Mouse (Mus musculus): ENCODE results near the gene Ube2e3. TPM values are rescaled to one million over a fixed set of nuclear protein-coding genes. Genes with fewer than 3 reads are reported as not detected.

Gene Ube2e3
- 100 to 1,000 TPM; 106 to 121 TPM for total RNA-seq (2021)

- intact Hi-C loops (cut with DNase I), result loop anchor here (2.0 kb wide), 2 partner anchors 267 to 589 kb away; partner anchors contain the start of genes Cerkl and Neurod1
- DNase-seq (ENCODE audit: low spot score in 2 of 2), result no peak
Measured at GRCm38 (mm10) chr2:78867726-78868510, at the start of gene Ube2e3. TSS of gene Ube2e3 (plus strand) at chr2:78868124.

GRCm38 (mm10) chr2:78829887-78830286 is 38.0 kb upstream of the Ube2e3 start:
- intact Hi-C loops (cut with DNase I), result no loop called here
- DNase-seq (ENCODE audit: low spot score in 2 of 2), result no peak

- DNase-seq (ENCODE audit: low spot score in 2 of 2), result peak in 1 of 2 experiments; percentile 2
- intact Hi-C loops (cut with DNase I), result no loop called here
Measured at GRCm38 (mm10) chr2:78841494-78842224, 26.3 kb upstream of the Ube2e3 start.

GRCm38 (mm10) chr2:78844365-78844764 is 23.6 kb upstream of the Ube2e3 start:
- no peak for DNase-seq (ENCODE audit: low spot score in 2 of 2)
- intact Hi-C loops (cut with DNase I), result no loop called here

GRCm38 (mm10) chr2:78845274-78845673 is 22.6 kb upstream of the Ube2e3 start:
- no peak for DNase-seq (ENCODE audit: low spot score in 2 of 2)
- intact Hi-C loops (cut with DNase I), result no loop called here

- intact Hi-C loops (cut with DNase I), result no loop called here
- no peak for DNase-seq (ENCODE audit: low spot score in 2 of 2)
Measured at GRCm38 (mm10) chr2:78845717-78846116, 22.2 kb upstream of the Ube2e3 start.

- intact Hi-C loops (cut with DNase I), result no loop called here
Measured at GRCm38 (mm10) chr2:78854315-78854714, 13.6 kb upstream of the Ube2e3 start.

GRCm38 (mm10) chr2:78858628-78859027 is 9.3 kb upstream of the Ube2e3 start:
- intact Hi-C loops (cut with DNase I), result no loop called here
- DNase-seq (ENCODE audit: low spot score in 2 of 2), result no peak

More at GRCm38 (mm10) chr2:78854315-78854714, 13.6 kb upstream of the Ube2e3 start:
- no peak for DNase-seq (ENCODE audit: low spot score in 2 of 2)

GRCm38 (mm10) chr2:78859266-78860087 is 8.4 kb upstream of the Ube2e3 start:
- no peak for DNase-seq (ENCODE audit: low spot score in 2 of 2)
- intact Hi-C loops (cut with DNase I), result no loop called here

GRCm38 (mm10) chr2:78860088-78860372 is 7.9 kb upstream of the Ube2e3 start:
- intact Hi-C loops (cut with DNase I), result no loop called here
- no peak for DNase-seq (ENCODE audit: low spot score in 2 of 2)

GRCm38 (mm10) chr2:78864116-78864515 is 3.8 kb upstream of the Ube2e3 start:
- intact Hi-C loops (cut with DNase I), result no loop called here
- DNase-seq (ENCODE audit: low spot score in 2 of 2), result no peak

- no peak for DNase-seq (ENCODE audit: low spot score in 2 of 2)
- intact Hi-C loops (cut with DNase I), result no loop called here
Measured at GRCm38 (mm10) chr2:78864866-78865265, 3.1 kb upstream of the Ube2e3 start.

GRCm38 (mm10) chr2:78868511-78868854 is 559 bp downstream of the Ube2e3 start:
- intact Hi-C loops (cut with DNase I), result loop anchor here (2.0 kb wide), 2 partner anchors 268 to 588 kb away; partner anchors contain the start of genes Cerkl and Neurod1
- peak; percentile 38 to 60 for DNase-seq (ENCODE audit: low spot score in 2 of 2)

- peak; percentile 76 to 85 for DNase-seq (ENCODE audit: low spot score in 2 of 2)
Measured at GRCm38 (mm10) chr2:78868951-78869720, 1.2 kb downstream of the Ube2e3 start.

GRCm38 (mm10) chr2:78869721-78870442 is 2.0 kb downstream of the Ube2e3 start:
- intact Hi-C loops (cut with DNase I), result loop anchor here (1.0 to 10.0 kb wide), 5 partner anchors 57 to 821 kb away; partner anchors contain the start of genes Cerkl, Itprid2 and Neurod1
- peak; percentile 17 to 31 for DNase-seq (ENCODE audit: low spot score in 2 of 2)

More at GRCm38 (mm10) chr2:78868951-78869720, 1.2 kb downstream of the Ube2e3 start:
- intact Hi-C loops (cut with DNase I), result loop anchor here (1.0 to 2.0 kb wide), 3 partner anchors 268 to 820 kb away; partner anchors contain the start of genes Cerkl and Neurod1

GRCm38 (mm10) chr2:78870443-78871025 is 2.6 kb downstream of the Ube2e3 start:
- DNase-seq (ENCODE audit: low spot score in 2 of 2), result peak; percentile 10 to 24
- intact Hi-C loops (cut with DNase I), result loop anchor here (2.0 to 10.0 kb wide), 2 partner anchors 56 to 764 kb away; partner anchors contain the start of gene Itprid2

- peak; percentile 42 to 54 for DNase-seq (ENCODE audit: low spot score in 2 of 2)
- intact Hi-C loops (cut with DNase I), result loop anchor here (2.0 to 10.0 kb wide), 2 partner anchors 55 to 763 kb away; partner anchors contain the start of gene Itprid2
Measured at GRCm38 (mm10) chr2:78871971-78872860, 4.3 kb downstream of the Ube2e3 start.

All from left cerebral cortex, postnatal 25 days (tissue).